Mouse (Mus musculus) liver, embryonic 14.5 days (tissue): ENCODE measurements at regions not wholly inside any gene's neighbourhood (a gene's known extent, or its start where the extent isn't known, plus 50 kb on each side); places are given as distances from the start of the nearest gene placed in this dataset.

Source experiments
- ATAC-seq: fragments of 200-750 bp; cut with Nextera tagmentation; 2 replicates; pipeline ENCODE4 v1.8.0; 2017; ENCODE audit warnings: moderate number of reproducible peaks, mild to moderate bottlenecking, moderate library complexity; ENCODE audit not compliant: insufficient read depth
- DNase-seq, 3 experiments: peaks; one replicate each; pipeline ENCODE4 v3.0.0-alpha.2; 2012 to 2013; ENCODE audit warnings: low read depth in 3 of 3, low spot score in 3 of 3
- H3K27ac ChIP-seq: fragments of 300-500 bp; sonication (generic); 2 replicates; pipeline ENCODE4 v1.5.1; 2014; ENCODE audit warnings: moderate library complexity, mild to moderate bottlenecking, control low read depth, inconsistent platforms
- H3K27me3 ChIP-seq: fragments of 300-500 bp; sonication (generic); 2 replicates; pipeline ENCODE4 v1.6.1; 2014; ENCODE audit warnings: mild to moderate bottlenecking, low read length, moderate library complexity; ENCODE audit not compliant: control insufficient read depth, insufficient read depth
- H3K36me3 ChIP-seq: fragments of 300-500 bp; sonication (generic); replicated peaks from 2 replicates; pipeline ENCODE4 v1.6.1; 2014; ENCODE audit warnings: low read depth; ENCODE audit not compliant: control insufficient read depth, insufficient read depth
- H3K4me1 ChIP-seq, 2 experiments: fragments of 200-500 bp in 1 of 2; fragments of 300-500 bp in 1 of 2; sonication (generic) in 1 of 2; replicated peaks; 2 replicates each; pipeline ENCODE4 v1.6.1; 2012 to 2014; ENCODE audit warnings: antibody characterized with exemption in 1 of 2, inconsistent platforms in 1 of 2, low read length in 1 of 2; ENCODE audit not compliant: control insufficient read depth in 2 of 2, insufficient read depth in 2 of 2
- H3K4me2 ChIP-seq: fragments of 300-500 bp; sonication (generic); 2 replicates; pipeline ENCODE4 v1.6.1; 2014; ENCODE audit warnings: low read depth, mild to moderate bottlenecking, control low read depth, moderate library complexity
- H3K4me3 ChIP-seq, 2 experiments: fragments of 200-500 bp in 1 of 2; fragments of 300-500 bp in 1 of 2; sonication (generic) in 1 of 2; 2 replicates each; pipeline ENCODE4 v1.5.1; 2012 to 2014; ENCODE audit warnings: low read depth in 2 of 2, low read length in 2 of 2, mild to moderate bottlenecking in 2 of 2, control low read depth in 1 of 2, inconsistent platforms in 1 of 2, moderate library complexity in 1 of 2; ENCODE audit not compliant: insufficient read depth in 1 of 2
- H3K9ac ChIP-seq: fragments of 300-500 bp; sonication (generic); replicated peaks from 2 replicates; pipeline ENCODE4 v1.6.1; 2014; ENCODE audit warnings: mild to moderate bottlenecking, control low read depth, moderate library complexity
- H3K9me3 ChIP-seq: fragments of 300-500 bp; sonication (generic); 2 replicates; pipeline ENCODE4 v1.6.1; 2016; ENCODE audit warnings: low read length, mixed read lengths; ENCODE audit not compliant: control insufficient read depth
- CTCF ChIP-seq: IDR thresholded peaks from 2 replicates; pipeline ENCODE4 v1.5.1; 2016; ENCODE audit warnings: antibody characterized with exemption, low read depth, control low read depth
- EP300 ChIP-seq: IDR thresholded peaks from 2 replicates; pipeline ENCODE4 v1.6.1; 2016; ENCODE audit warnings: antibody characterized with exemption, low read depth
- WGBS: fragments of 180-500 bp; shearing (Covaris S2); extraction: QIAGEN DNeasy Blood & Tissue Kit; methylation state at CpG from one replicate; pipeline ENCODE4 v1.1.7; 2014; ENCODE audit not compliant: insufficient replicate concordance; 5-methylcytosine and 5-hydroxymethylcytosine counted together

GRCm38 (mm10) chr5:85954526-85954925 lies 110.9 kb downstream of the Cenpc1 start:
- no peak for TF ChIP-seq CTCF
- no peak for TF ChIP-seq EP300
- H3K27ac ChIP-seq: no peak overlapping the region
- no peaks in the 10 kb centered on the region for H3K27me3 ChIP-seq
- no peak overlapping the region for H3K4me3 ChIP-seq
- no peak overlapping the region for H3K4me2 ChIP-seq
- no peaks in the 10 kb centered on the region for H3K4me1 ChIP-seq
- H3K9me3 ChIP-seq: no peaks in the 10 kb centered on the region
- no peak for ATAC-seq
- DNase-seq: no peak
- no peak overlapping the region for H3K9ac ChIP-seq
- no peaks in the 10 kb centered on the region for H3K36me3 ChIP-seq

- WGBS: 31% methylated on average over 8 of the region's 8 CpGs
- peak; percentile 2 to 4 (median 2) for DNase-seq
- ATAC-seq: no peak
Measured at GRCm38 (mm10) chr5:85936667-85937314, 128.6 kb downstream of the Cenpc1 start.

GRCm38 (mm10) chr5:85918288-85918687 lies 147.1 kb downstream of the Cenpc1 start:
- 72% methylated on average over 2 of the region's 2 CpGs for WGBS
- H3K36me3 ChIP-seq: no peaks in the 10 kb centered on the region
- TF ChIP-seq EP300: no peak
- TF ChIP-seq CTCF: no peak
- no peak overlapping the region for H3K9ac ChIP-seq
- H3K27ac ChIP-seq: no peak overlapping the region
- H3K4me2 ChIP-seq: no peak overlapping the region
- ATAC-seq: no peak
- no peaks in the 10 kb centered on the region for H3K4me1 ChIP-seq
- DNase-seq: no peak
- no peaks in the 10 kb centered on the region for H3K27me3 ChIP-seq
- no peak overlapping the region for H3K4me3 ChIP-seq
- H3K9me3 ChIP-seq: no peaks in the 10 kb centered on the region

More at GRCm38 (mm10) chr5:85936667-85937314, 128.6 kb downstream of the Cenpc1 start:
- Histone ChIP-seq H3K4me1 (no peaks in the 10 kb centered on the region), H3K36me3 (no peaks in the 10 kb centered on the region), H3K9me3 (no peaks in the 10 kb centered on the region), H3K27ac (no peak overlapping the region), H3K9ac (no peak overlapping the region), H3K4me3 (no peak overlapping the region), H3K4me2 (no peak overlapping the region), H3K27me3 (no peaks in the 10 kb centered on the region)
- peak; percentile 62 for TF ChIP-seq CTCF
- TF ChIP-seq EP300: no peak

GRCm38 (mm10) chr5:85915000-85915399 lies 150.4 kb downstream of the Cenpc1 start:
- no peak for ATAC-seq
- H3K9me3 ChIP-seq: no peaks in the 10 kb centered on the region
- no peak overlapping the region for H3K4me3 ChIP-seq
- no peak overlapping the region for H3K27ac ChIP-seq
- no peaks in the 10 kb centered on the region for H3K36me3 ChIP-seq
- DNase-seq: no peak
- no peak overlapping the region for H3K9ac ChIP-seq
- H3K27me3 ChIP-seq: no peaks in the 10 kb centered on the region
- H3K4me1 ChIP-seq: no peaks in the 10 kb centered on the region
- no peak for TF ChIP-seq CTCF
- TF ChIP-seq EP300: no peak
- H3K4me2 ChIP-seq: no peak overlapping the region
- WGBS: 40% methylated on average over 4 of the region's 4 CpGs

GRCm38 (mm10) chr5:85896452-85896851 lies 168.9 kb downstream of the Cenpc1 start:
- Histone ChIP-seq H3K9ac (no peak overlapping the region), H3K36me3 (no peaks in the 10 kb centered on the region), H3K27me3 (no peaks in the 10 kb centered on the region), H3K4me1 (no peaks in the 10 kb centered on the region), H3K27ac (no peak overlapping the region), H3K9me3 (no peaks in the 10 kb centered on the region), H3K4me2 (no peak overlapping the region), H3K4me3 (no peak overlapping the region)
- DNase-seq: no peak
- 60% methylated on average over 6 of the region's 6 CpGs for WGBS
- no peak for ATAC-seq
- TF ChIP-seq CTCF (no peak), EP300 (no peak)
